Mouse (Mus musculus): Measurements from ENCODE around the gene Evx2. TPM values are rescaled to one million over a fixed set of nuclear protein-coding genes. Genes with fewer than 3 reads are reported as not detected.

Gene Evx2
- polyA plus RNA-seq, 1 experiment from 2014 or later = 1.3 TPM

- H3K4me1 ChIP-seq (replicated peaks; ENCODE audit: control insufficient read depth, insufficient read depth, low read length) = no peaks in the 10 kb centered on the region
- no peak overlapping the region for H3K27ac ChIP-seq
- H3K36me3 ChIP-seq (replicated peaks; ENCODE audit: control insufficient read depth, insufficient read depth) = no peaks in the 10 kb centered on the region
- WGBS = 78% methylated on average over 4 of the region's 4 CpGs
- no peak for DNase-seq (ENCODE audit: low spot score)
- H3K9me3 ChIP-seq (ENCODE audit: control insufficient read depth, low read length) = no peaks in the 10 kb centered on the region
- no peak for ATAC-seq (ENCODE audit: low FRiP score)
- no peaks in the 10 kb centered on the region for H3K27me3 ChIP-seq (ENCODE audit: control insufficient read depth, insufficient read depth, low read length)
- H3K4me2 ChIP-seq (replicated peaks) = no peak overlapping the region
- no peak overlapping the region for H3K4me3 ChIP-seq (replicated peaks; ENCODE audit: low read length)
- no peak overlapping the region for H3K9ac ChIP-seq
These were observed 48.0 kb downstream of the Evx2 start for GRCm38 (mm10) chr2:74611406-74611805.

DNA sequence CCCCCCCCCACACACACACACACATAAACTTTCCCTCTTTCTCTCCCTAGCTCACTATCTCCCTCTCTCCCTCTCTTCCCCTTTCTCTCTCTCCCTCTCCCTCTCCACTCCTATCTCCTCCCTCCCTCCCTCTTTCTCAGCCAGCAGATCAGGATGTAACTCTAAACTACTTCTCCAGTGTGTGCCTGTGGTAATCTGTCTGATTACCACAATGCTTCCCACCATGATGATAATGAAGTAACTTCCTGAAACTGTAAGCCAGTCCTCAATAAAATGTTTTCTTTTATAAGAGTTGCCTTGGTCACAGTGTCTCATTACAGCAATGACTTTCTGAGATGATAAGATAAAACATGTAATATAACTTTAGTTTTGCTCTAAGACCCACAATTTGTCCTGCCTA, 50.0 kb downstream of the Evx2 start:
- Histone ChIP-seq H3K36me3 (replicated peaks; ENCODE audit: control insufficient read depth, insufficient read depth) (no peaks in the 10 kb centered on the region), H3K9ac (no peak overlapping the region), H3K4me3 (replicated peaks; ENCODE audit: low read length) (no peak overlapping the region), H3K4me1 (replicated peaks; ENCODE audit: control insufficient read depth, insufficient read depth, low read length) (no peaks in the 10 kb centered on the region), H3K9me3 (ENCODE audit: control insufficient read depth, low read length) (no peaks in the 10 kb centered on the region), H3K4me2 (replicated peaks) (no peak overlapping the region), H3K27me3 (ENCODE audit: control insufficient read depth, insufficient read depth, low read length) (no peaks in the 10 kb centered on the region), H3K27ac (no peak overlapping the region)
- DNase-seq (ENCODE audit: low spot score) = no peak
- no peak for ATAC-seq (ENCODE audit: low FRiP score)

GRCm38 (mm10) chr2:74606087-74606760, 53.1 kb downstream of the Evx2 start:
- H3K4me2 ChIP-seq (replicated peaks) = no peak overlapping the region
- H3K27me3 ChIP-seq (ENCODE audit: control insufficient read depth, insufficient read depth, low read length) = no peaks in the 10 kb centered on the region
- no peak overlapping the region for H3K9ac ChIP-seq
- 89% methylated on average over 5 of the region's 5 CpGs for WGBS
- no peaks in the 10 kb centered on the region for H3K36me3 ChIP-seq (replicated peaks; ENCODE audit: control insufficient read depth, insufficient read depth)
- no peaks in the 10 kb centered on the region for H3K4me1 ChIP-seq (replicated peaks; ENCODE audit: control insufficient read depth, insufficient read depth, low read length)
- no peak for ATAC-seq (ENCODE audit: low FRiP score)
- no peak overlapping the region for H3K27ac ChIP-seq
- no peaks in the 10 kb centered on the region for H3K9me3 ChIP-seq (ENCODE audit: control insufficient read depth, low read length)
- no peak for DNase-seq (ENCODE audit: low spot score)
- H3K4me3 ChIP-seq (replicated peaks; ENCODE audit: low read length) = no peak overlapping the region

DNA sequence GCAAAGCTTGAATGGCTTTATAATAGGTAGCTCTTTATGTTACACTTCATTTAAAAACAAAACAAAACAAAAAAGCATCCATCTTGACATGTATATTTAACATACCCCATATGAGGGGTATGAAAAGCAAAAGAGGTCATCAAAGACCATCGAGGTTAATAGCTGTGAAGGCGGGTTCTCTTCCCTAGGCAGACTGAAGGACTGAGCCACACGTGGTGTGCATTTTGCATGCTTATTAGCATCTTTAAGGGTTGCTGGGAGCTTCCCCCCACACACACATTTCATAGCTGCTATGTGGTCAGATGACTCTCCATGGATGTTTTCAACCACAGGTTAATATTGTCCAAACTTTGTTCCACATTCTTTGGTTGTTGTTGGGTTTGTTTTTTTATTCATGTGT, 55.3 kb downstream of the Evx2 start:
- ATAC-seq (ENCODE audit: low FRiP score) (no peak), DNase-seq (ENCODE audit: low spot score) (no peak)
- no peak overlapping the region for H3K27ac ChIP-seq
- no peak overlapping the region for H3K9ac ChIP-seq
- no peak overlapping the region for H3K4me2 ChIP-seq (replicated peaks)
- H3K9me3 ChIP-seq (ENCODE audit: control insufficient read depth, low read length) = no peaks in the 10 kb centered on the region
- H3K36me3 ChIP-seq (replicated peaks; ENCODE audit: control insufficient read depth, insufficient read depth) = no peaks in the 10 kb centered on the region
- H3K4me1 ChIP-seq (replicated peaks; ENCODE audit: control insufficient read depth, insufficient read depth, low read length) = no peaks in the 10 kb centered on the region
- H3K27me3 ChIP-seq (ENCODE audit: control insufficient read depth, insufficient read depth, low read length) = no peaks in the 10 kb centered on the region
- no peak overlapping the region for H3K4me3 ChIP-seq (replicated peaks; ENCODE audit: low read length)
- WGBS = 29% methylated on average over 3 of the region's 3 CpGs

Small RNAs within 50 kb of the gene (microRNA-seq; reads per million reads assigned to microRNA genes)
- not detected for gene Gm44463

Other genes starting within 250 kb of the Evx2 start
- gene Lnpk, start 80.1 kb downstream of the Evx2 start, polyA plus RNA-seq (2014; fragmentation: Nextera tagmentation; extraction: Ambion mirVana) = 50.6 and 51.7 TPM in 2 replicates
- 0.08 TPM in 1 of 2 replicates, not detected in the other for gene Hoxd13, start 8.8 kb upstream of the Evx2 start, polyA plus RNA-seq (2014; fragmentation: Nextera tagmentation; extraction: Ambion mirVana)
- gene Hoxd12, start 15.5 kb upstream of the Evx2 start, polyA plus RNA-seq (2014; fragmentation: Nextera tagmentation; extraction: Ambion mirVana) = not detected in 2 replicates
- not detected in 2 replicates for gene Hoxd11, start 20.0 kb upstream of the Evx2 start, polyA plus RNA-seq (2014; fragmentation: Nextera tagmentation; extraction: Ambion mirVana)
- not detected in 2 replicates for gene Hoxd10, start 32.4 kb upstream of the Evx2 start, polyA plus RNA-seq (2014; fragmentation: Nextera tagmentation; extraction: Ambion mirVana)
- 0.09 TPM in 1 of 2 replicates, not detected in the other for gene Hoxd9, start 38.2 kb upstream of the Evx2 start, polyA plus RNA-seq (2014; fragmentation: Nextera tagmentation; extraction: Ambion mirVana)
- 2.1 and 3.3 TPM in 2 replicates for gene Hoxd8, start 45.1 kb upstream of the Evx2 start, polyA plus RNA-seq (2014; fragmentation: Nextera tagmentation; extraction: Ambion mirVana)
- gene Hoxd3, start 52.4 kb upstream of the Evx2 start, polyA plus RNA-seq (2014; fragmentation: Nextera tagmentation; extraction: Ambion mirVana) = 44.9 and 55.1 TPM in 2 replicates
- 3.1 and 4.3 TPM in 2 replicates for gene Hoxd4, start 52.4 kb upstream of the Evx2 start, polyA plus RNA-seq (2014; fragmentation: Nextera tagmentation; extraction: Ambion mirVana)
- gene Gm28230, start 67.2 kb upstream of the Evx2 start, polyA plus RNA-seq (2014; fragmentation: Nextera tagmentation; extraction: Ambion mirVana) = 0.82 and 1.3 TPM in 2 replicates
- gene Hoxd1, start 103.4 kb upstream of the Evx2 start, polyA plus RNA-seq (2014; fragmentation: Nextera tagmentation; extraction: Ambion mirVana) = 0.64 and 0.76 TPM in 2 replicates
- 181 and 188 TPM in 2 replicates for gene Mtx2, start 166.2 kb upstream of the Evx2 start, polyA plus RNA-seq (2014; fragmentation: Nextera tagmentation; extraction: Ambion mirVana)